Comparison of ENCODE assay signal across 11 mouse cellular contexts in the genomic region with DNA sequence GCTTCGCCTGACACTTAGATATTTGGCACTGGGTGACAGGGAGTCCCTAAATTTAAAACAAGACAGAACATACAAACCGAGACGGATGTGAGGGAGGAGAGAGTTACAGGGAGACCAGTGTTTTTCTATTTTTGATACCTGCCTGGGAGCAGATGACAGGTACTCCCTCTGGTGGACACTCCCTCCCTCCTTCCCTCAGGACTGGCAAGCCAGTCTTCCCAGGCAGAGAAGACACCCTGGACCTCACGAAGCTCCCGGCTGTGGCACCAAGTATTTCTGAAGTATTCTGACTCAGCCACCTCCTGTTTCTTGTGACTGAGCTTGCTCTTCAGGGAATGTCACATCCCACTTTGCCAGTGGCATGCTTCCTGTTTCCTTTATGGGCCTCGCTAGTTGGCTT. TPM values are rescaled to one million over a fixed set of nuclear protein-coding genes. Genes with fewer than 3 reads are reported as not detected.
DNase-seq lines count a peak whose midpoint lies in the region; ATAC-seq and TF ChIP-seq lines count a peak whose summit lies in the region.
"Had no signal": no experiment of that assay in that cellular context is flagged by ENCODE, and none has a peak within 500 bp of the region (broad histone marks: within the 10 kb centered on the region; RNA-seq: fewer than 3 reads in every experiment).

No protein-coding gene starts in this region.

- H3K27ac ChIP-seq in forebrain, postnatal 0 days (ENCODE audit: low read depth, low read length), result no peak overlapping the region
- no peak overlapping the region for H3K27ac ChIP-seq in forebrain, embryonic 11.5 days (ENCODE audit: low read depth, low read length)

- ATAC-seq in forebrain, postnatal 0 days, result no peak
- no peak for ATAC-seq in forebrain, embryonic 11.5 days (replicated peaks; ENCODE audit: low FRiP score)
- ATAC-seq: forebrain, embryonic 16.5 days had no signal

- H3K4me3 ChIP-seq in forebrain, postnatal 0 days (ENCODE audit: low read depth, low read length), result no peak overlapping the region
- no peak overlapping the region for H3K4me3 ChIP-seq in forebrain, embryonic 11.5 days (ENCODE audit: low read depth, low read length)

- peak; percentile 26 for TF ChIP-seq CTCF in forebrain, postnatal 0 days (IDR thresholded peaks at IDR 0.05; ENCODE audit: low read depth)

- no peak overlapping the region for H3K4me2 ChIP-seq in forebrain, postnatal 0 days (ENCODE audit: low read depth)
- no peak overlapping the region for H3K4me2 ChIP-seq in forebrain, embryonic 11.5 days (ENCODE audit: low read depth, low read length, severe bottlenecking)

- H3K4me1 ChIP-seq in forebrain, postnatal 0 days (ENCODE audit: insufficient read depth), result no peaks in the 10 kb centered on the region
- H3K4me1 ChIP-seq in forebrain, embryonic 11.5 days (replicated peaks; ENCODE audit: control insufficient read depth, insufficient read depth, low read length), result no peaks in the 10 kb centered on the region

- WGBS in forebrain, postnatal 0 days, result 73% methylated on average over 6 of the region's 6 CpGs
- 83% methylated on average over 6 of the region's 6 CpGs for WGBS in forebrain, embryonic 11.5 days

- H3K9me3 ChIP-seq in forebrain, postnatal 0 days (ENCODE audit: low read length), result no peaks in the 10 kb centered on the region
- H3K9me3 ChIP-seq in forebrain, embryonic 11.5 days (ENCODE audit: control insufficient read depth, low read length), result no peaks in the 10 kb centered on the region

- H3K27me3 ChIP-seq in forebrain, postnatal 0 days (ENCODE audit: insufficient read depth, low read length), result no peaks in the 10 kb centered on the region
- H3K27me3 ChIP-seq in forebrain, embryonic 11.5 days (ENCODE audit: control insufficient read depth, insufficient read depth, low read length), result no peaks in the 10 kb centered on the region

- DNase-seq in forebrain, postnatal 0 days, result no peak
- no peak for DNase-seq in forebrain, embryonic 11.5 days (ENCODE audit: low spot score)
- peak; percentile 47 to 55 for DNase-seq in left cerebral cortex, adult 18-20 months (ENCODE audit: low spot score in 2 of 2)
- DNase-seq in left cerebral cortex, adult 11 months (ENCODE audit: low spot score), result no peak
- peak; percentile 47 for DNase-seq in NIH3T3 (ENCODE audit: low read depth)
- DNase-seq in gastrocnemius, postnatal 25 days, result peak; percentile 50
- no peak for DNase-seq in neural tube, embryonic 10.5 days (ENCODE audit: extremely low spot score, low spot score)
- DNase-seq in adrenal gland, postnatal 4 days (ENCODE audit: low spot score in 2 of 2), result no peak

- no peak overlapping the region for H3K9ac ChIP-seq in forebrain, postnatal 0 days
- H3K9ac ChIP-seq in forebrain, embryonic 11.5 days (ENCODE audit: low read length), result no peak overlapping the region

- H3K36me3 ChIP-seq in forebrain, postnatal 0 days (ENCODE audit: insufficient read depth), result peaks cover 27% of the 10 kb centered on the region
- no peaks in the 10 kb centered on the region for H3K36me3 ChIP-seq in forebrain, embryonic 11.5 days (ENCODE audit: control insufficient read depth, insufficient read depth, low read length)

RNA-seq across cellular contexts. Expression of a gene that starts 38.6 kb away (rescaled TPM):
- total RNA-seq in forebrain, postnatal 0 days (2014; rRNA removed), result 1.00 and 5.1 TPM in 2 replicates
- polyA plus RNA-seq in forebrain, postnatal 0 days (2015; fragmentation: Nextera tagmentation; extraction: Ambion mirVana), result 1.1 and 2.7 TPM in 2 replicates
- 0.94 TPM in 1 of 2 replicates, not detected in the other for polyA plus RNA-seq in forebrain, embryonic 11.5 days (2014; fragmentation: Nextera tagmentation; extraction: Ambion mirVana)
- total RNA-seq in left cerebral cortex, adult 18-20 months (2021), result not detected
- 100 to 1,000 TPM; 128 to 177 TPM for total RNA-seq in gastrocnemius, postnatal 25 days (2021)
- 1 to 10 TPM; 3.8 to 5.3 TPM for total RNA-seq in adrenal gland, postnatal 4 days (2021)
- total RNA-seq: left cerebral cortex, adult 8-10 months; monocyte, adult 5-6 weeks had no signal
- polyA plus RNA-seq: forebrain, embryonic 16.5 days had no signal

Comparison
In these comparisons a context has a peak if more than half of its experiments do, and no peak if none do; other contexts are left out.
1. DNase-seq: peak in left cerebral cortex, adult 18-20 months (2 of 2), NIH3T3 (single experiment) and gastrocnemius, postnatal 25 days (single experiment); none in forebrain, postnatal 0 days (single experiment), forebrain, embryonic 11.5 days (single experiment), left cerebral cortex, adult 11 months (single experiment), neural tube, embryonic 10.5 days (single experiment) and adrenal gland, postnatal 4 days (0 of 2).
2. RNA of a gene that starts 38.6 kb away (total RNA-seq): 128 to 177 TPM in gastrocnemius, postnatal 25 days; 3.8 to 5.3 TPM in adrenal gland, postnatal 4 days, 1.00 to 5.1 TPM in forebrain, postnatal 0 days and not detected in left cerebral cortex, adult 18-20 months; every median in the first group is over 10 times any median in the second.